Mouse (Mus musculus) intestine, embryonic 16.5 days (tissue): Measurements from ENCODE around the gene Zfp598. TPM values are rescaled to one million over a fixed set of nuclear protein-coding genes. Genes with fewer than 3 reads are reported as not detected.

Source experiments
- polyA plus RNA-seq: library from polyadenylated mRNA; unstranded; fragments of >200 nt; fragmentation: Nextera tagmentation; extraction: Ambion mirVana; gene quantifications from 2 replicates; pipeline ENCODE4 v1.2.1, GENCODE M21; 2015

Gene Zfp598
- polyA plus RNA-seq, 1 experiment from 2014 or later, result 11.0 TPM

Other genes starting within 250 kb of the Zfp598 start
- gene Eci1, start 243.0 kb upstream of the Zfp598 start, polyA plus RNA-seq, result 159 and 161 TPM in 2 replicates
- gene Dnase1l2, start 226.6 kb upstream of the Zfp598 start, polyA plus RNA-seq, result 1.5 and 1.8 TPM in 2 replicates
- 26.1 and 27.1 TPM in 2 replicates for gene E4f1, start 199.4 kb upstream of the Zfp598 start, polyA plus RNA-seq
- 83.8 and 87.1 TPM in 2 replicates for gene Pgp, start 199.3 kb upstream of the Zfp598 start, polyA plus RNA-seq
- gene Bricd5, start 195.8 kb upstream of the Zfp598 start, polyA plus RNA-seq, result 0.34 and 0.40 TPM in 2 replicates
- 25.1 and 26.0 TPM in 2 replicates for gene Mlst8, start 190.6 kb upstream of the Zfp598 start, polyA plus RNA-seq
- 1.1 and 1.4 TPM in 2 replicates for gene Caskin1, start 181.1 kb upstream of the Zfp598 start, polyA plus RNA-seq
- gene Traf7, start 141.7 kb upstream of the Zfp598 start, polyA plus RNA-seq, result 81.9 and 87.6 TPM in 2 replicates
- 5.2 and 6.6 TPM in 2 replicates for gene Rab26, start 135.5 kb upstream of the Zfp598 start, polyA plus RNA-seq
- 12.2 and 13.5 TPM in 2 replicates for gene Pkd1, start 119.9 kb upstream of the Zfp598 start, polyA plus RNA-seq
- 38.5 and 41.8 TPM in 2 replicates for gene Tsc2, start 37.1 kb upstream of the Zfp598 start, polyA plus RNA-seq
- 17.2 and 18.1 TPM in 2 replicates for gene Nthl1, start 37.0 kb upstream of the Zfp598 start, polyA plus RNA-seq
- gene Slc9a3r2, start 19.4 kb upstream of the Zfp598 start, polyA plus RNA-seq, result 37.5 and 38.6 TPM in 2 replicates
- 0.29 TPM in 1 of 2 replicates, not detected in the other for gene Npw, start 11.2 kb upstream of the Zfp598 start, polyA plus RNA-seq
- 6.0 and 6.9 TPM in 2 replicates for gene Syngr3, start 20.3 kb downstream of the Zfp598 start, polyA plus RNA-seq
- 47.3 and 48.5 TPM in 2 replicates for gene Gfer, start 26.5 kb downstream of the Zfp598 start, polyA plus RNA-seq
- 17.7 and 19.0 TPM in 2 replicates for gene Noxo1, start 26.5 kb downstream of the Zfp598 start, polyA plus RNA-seq
- 63.5 and 68.4 TPM in 2 replicates for gene Tbl3, start 38.0 kb downstream of the Zfp598 start, polyA plus RNA-seq
- gene Rnf151, start 48.4 kb downstream of the Zfp598 start, polyA plus RNA-seq, result 0.15 TPM in 1 of 2 replicates, not detected in the other
- gene Rps2, start 48.4 kb downstream of the Zfp598 start, polyA plus RNA-seq, result 1,425 and 1,515 TPM in 2 replicates
- 376 and 382 TPM in 2 replicates for gene Ndufb10, start 54.8 kb downstream of the Zfp598 start, polyA plus RNA-seq
- not detected in 2 replicates for gene Rpl3l, start 58.1 kb downstream of the Zfp598 start, polyA plus RNA-seq
- gene Msrb1, start 67.0 kb downstream of the Zfp598 start, polyA plus RNA-seq, result 28.8 and 32.8 TPM in 2 replicates
- gene Hs3st6, start 83.3 kb downstream of the Zfp598 start, polyA plus RNA-seq, result 0.28 and 0.39 TPM in 2 replicates
- gene Meiob, start 134.6 kb downstream of the Zfp598 start, polyA plus RNA-seq, result not detected in 2 replicates
- gene Hagh, start 170.5 kb downstream of the Zfp598 start, polyA plus RNA-seq, result 86.5 and 95.5 TPM in 2 replicates
- 115 and 132 TPM in 2 replicates for gene Fahd1, start 180.7 kb downstream of the Zfp598 start, polyA plus RNA-seq
- 6.2 and 7.4 TPM in 2 replicates for gene Igfals, start 196.3 kb downstream of the Zfp598 start, polyA plus RNA-seq
- gene Nubp2, start 216.7 kb downstream of the Zfp598 start, polyA plus RNA-seq, result 58.9 and 61.3 TPM in 2 replicates
- gene Spsb3, start 217.0 kb downstream of the Zfp598 start, polyA plus RNA-seq, result 33.9 and 34.4 TPM in 2 replicates
- 28.3 and 33.0 TPM in 2 replicates for gene Eme2, start 225.4 kb downstream of the Zfp598 start, polyA plus RNA-seq
- 121 and 129 TPM in 2 replicates for gene Mrps34, start 225.4 kb downstream of the Zfp598 start, polyA plus RNA-seq
- gene Nme3, start 226.8 kb downstream of the Zfp598 start, polyA plus RNA-seq, result 76.8 and 77.1 TPM in 2 replicates